Mouse (Mus musculus): ENCODE data around the gene Zfp493.
"Not testable (repeated sequence)": the region's sequence is repeated elsewhere in the genome, so short reads cannot be mapped to it uniquely, and the experiment has no call there.

Gene Zfp493

DNA sequence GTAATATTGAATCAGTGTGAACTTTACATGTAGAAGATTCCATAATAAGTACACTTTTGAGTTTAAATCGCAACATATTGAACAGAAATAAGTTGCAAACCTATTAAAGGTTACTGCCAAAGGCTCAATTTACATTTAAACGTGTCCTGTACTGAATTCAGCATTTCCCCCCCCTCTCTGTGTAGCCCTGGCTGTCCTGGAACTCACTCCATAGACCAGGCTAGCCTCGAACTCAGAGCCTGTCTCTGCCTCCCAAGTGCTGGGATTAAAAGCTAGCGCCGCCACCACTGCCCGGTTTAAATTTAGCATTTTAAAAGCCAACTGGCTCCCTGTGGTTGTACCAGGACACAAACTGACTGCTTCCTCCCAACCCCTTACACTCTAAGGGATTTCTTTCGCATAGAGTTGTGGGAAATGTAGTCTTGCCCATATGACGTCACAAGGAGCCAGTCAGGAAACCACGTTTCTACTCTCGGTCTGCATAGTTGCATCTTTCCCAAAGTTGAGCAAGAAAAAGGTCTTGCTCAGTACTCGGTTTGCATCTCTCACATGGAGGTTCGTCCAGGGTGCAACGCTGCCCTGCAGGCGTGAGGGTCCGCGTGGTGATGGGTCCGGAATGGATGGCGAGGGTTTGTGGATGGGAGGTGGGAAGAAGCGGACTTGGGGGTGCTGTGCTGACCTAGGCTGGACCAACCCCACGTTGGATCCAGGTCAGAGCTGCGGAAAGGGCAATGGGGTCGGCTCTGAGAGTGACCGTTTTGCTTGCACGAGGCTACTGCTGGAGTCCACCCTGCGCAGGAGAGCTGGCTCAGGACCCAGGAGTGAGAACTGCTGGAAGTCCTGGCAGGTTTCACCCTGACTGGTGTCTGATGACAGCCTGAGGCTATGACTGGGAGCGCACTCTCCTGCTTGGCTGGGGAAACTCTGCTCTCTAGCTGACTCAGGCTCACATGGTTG is at the start of gene Zfp493:
TSS of gene Zfp493 (plus strand) at position 429 of the 957 bp plus-strand sequence.
- peak; percentile 87 for DNase-seq (ENCODE audit: extremely low read depth, insufficient read length, low spot score)

DNA sequence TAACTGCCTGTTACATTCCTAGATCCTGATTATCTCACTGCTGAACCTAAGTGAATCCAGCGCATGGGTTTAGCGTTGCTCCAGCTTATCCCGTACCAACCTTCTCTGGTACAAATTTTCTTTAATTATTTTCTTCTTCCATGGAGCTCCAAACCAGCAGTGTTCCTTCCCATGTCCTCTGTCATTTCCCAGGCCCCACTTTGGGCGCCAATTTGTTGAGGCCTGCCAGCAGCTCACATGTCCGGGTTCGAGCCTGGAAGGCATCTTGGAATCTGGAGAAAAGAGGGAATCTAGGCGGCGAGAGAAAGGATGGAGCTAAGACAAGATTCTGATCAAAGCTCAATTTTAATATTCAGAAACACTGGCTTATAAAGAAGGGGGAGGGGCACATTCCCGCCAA is 45.1 kb upstream of the Zfp493 start:
- not testable (repeated sequence) for DNase-seq (ENCODE audit: extremely low read depth, insufficient read length, low spot score)

DNA sequence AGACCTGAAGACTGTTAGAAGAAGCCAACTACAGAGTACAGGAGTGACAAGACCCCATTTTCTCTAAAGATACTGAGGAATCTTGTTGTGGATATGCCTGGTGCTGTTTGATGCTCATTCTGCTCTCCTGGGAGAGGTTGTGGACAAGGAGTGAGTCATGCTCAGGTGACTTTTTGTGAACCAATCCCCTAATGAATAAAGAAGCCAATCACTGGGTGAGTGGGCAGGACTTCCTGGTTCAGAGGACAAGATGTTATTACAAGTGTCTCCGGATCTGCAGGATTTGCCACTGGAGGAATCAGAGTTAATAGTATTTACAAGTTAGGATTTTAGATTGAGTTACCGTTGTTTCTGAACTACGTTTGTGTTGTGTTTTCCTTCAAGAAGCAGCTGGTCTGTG is 36.6 kb upstream of the Zfp493 start:
- DNase-seq (ENCODE audit: extremely low read depth, insufficient read length, low spot score) = no peak

DNA sequence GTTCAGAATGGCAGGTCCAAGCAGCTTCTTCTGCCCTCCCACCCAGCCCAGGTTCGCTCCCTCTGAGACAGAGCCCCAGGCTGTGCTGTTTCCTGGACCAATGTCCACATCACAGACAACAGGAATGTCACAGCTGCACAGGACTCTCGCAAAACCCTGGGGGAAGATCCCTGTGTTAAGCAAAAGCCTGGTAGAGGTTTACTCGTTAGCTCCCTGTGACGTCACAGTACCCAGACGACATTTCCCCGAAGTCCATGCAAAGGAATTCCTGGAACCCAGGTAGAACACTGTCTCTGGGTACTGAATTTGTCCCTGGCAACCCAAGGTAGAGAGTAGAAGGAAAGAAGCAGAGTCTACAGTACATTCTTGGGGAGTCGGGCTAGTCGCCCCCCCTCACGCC is 35.6 kb upstream of the Zfp493 start:
- no peak for DNase-seq (ENCODE audit: extremely low read depth, insufficient read length, low spot score)

DNA sequence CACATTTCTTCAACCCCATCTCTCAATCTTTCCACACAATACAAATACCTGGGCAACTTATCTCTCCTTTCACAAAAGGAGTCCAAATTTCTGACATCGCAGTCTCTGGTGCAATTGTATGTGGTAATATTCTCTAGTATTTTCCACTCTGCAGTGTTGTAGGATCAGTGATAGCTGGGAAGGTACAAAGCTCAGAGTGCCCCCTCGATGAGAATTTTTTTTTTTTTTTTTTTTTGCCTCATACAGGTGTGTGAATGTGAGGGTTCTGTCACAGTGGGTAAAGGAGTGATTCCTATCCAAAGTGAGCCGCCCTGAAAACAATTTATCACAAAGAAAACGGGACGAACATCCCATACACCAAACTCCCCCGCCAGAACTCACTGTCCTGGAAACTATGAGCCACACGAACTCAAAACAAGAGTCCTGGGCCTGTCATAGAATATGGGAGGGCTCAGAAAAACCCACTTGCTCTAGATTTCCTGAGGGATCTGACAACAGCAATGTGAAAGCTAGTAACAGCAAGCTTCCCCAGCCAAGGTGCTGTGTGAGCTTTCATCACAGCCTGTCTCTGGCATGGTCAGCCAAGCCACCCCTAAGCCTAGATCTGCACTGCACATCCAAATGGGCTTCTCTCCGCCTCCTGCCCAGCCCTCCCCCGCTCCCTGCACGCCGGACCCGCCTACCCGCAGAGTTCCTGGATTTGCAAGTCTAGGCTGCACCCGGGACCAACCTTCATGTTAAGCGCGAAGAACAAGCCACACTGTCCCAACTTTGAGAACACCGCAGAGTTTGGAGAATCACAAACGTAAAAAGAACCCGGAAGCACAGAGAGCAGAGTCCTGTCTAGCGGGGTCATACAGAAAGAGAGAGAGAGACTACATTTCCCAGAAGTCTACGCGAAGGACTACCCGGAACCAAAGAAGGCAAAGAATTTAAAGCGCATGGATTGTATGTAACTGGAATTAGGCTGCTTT is 24.9 kb upstream of the Zfp493 start, which contains the start of gene Zfp85:
TSS of gene Zfp85 (minus strand) at position 896 of the 974 bp plus-strand sequence.
- DNase-seq (ENCODE audit: extremely low read depth, insufficient read length, low spot score) = peak; percentile 77

DNA sequence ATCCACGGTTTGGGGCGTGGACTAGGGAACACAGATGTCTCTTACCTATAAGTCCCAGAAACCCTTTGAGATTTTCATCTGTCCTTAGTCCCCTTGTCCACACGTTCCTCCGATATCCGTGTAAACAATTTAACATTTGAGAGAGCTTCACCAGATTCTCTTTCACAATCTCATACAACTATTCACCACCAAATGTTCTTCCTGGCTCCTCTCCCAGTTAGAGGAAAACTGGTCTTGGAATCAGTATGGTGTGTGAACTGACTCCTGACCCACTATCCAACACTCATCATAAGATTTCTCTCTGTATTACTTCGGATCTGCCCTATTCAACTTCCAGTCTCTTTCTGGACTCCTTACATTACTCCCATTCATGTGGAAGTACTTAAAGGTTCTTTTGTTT is 23.7 kb upstream of the Zfp493 start:
- no peak for DNase-seq (ENCODE audit: extremely low read depth, insufficient read length, low spot score)

DNA sequence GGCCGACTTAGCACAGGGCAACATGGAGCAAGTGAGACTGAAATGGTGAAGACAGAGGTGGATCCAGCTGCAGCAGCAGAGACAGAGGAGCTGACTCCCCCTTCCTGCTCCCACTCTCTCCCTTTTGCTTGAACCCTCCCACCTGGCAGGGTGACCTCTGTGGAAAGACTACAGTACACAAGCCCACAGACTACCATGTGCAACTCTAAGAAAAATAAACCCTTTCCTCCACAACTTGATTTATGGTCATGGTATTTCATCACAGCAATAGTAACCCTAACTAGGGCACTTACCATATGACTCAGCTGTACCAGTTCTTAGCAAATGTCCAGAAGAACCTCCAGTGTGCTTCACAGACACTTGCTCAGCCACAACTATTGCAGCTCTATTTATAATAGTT is 19.5 kb upstream of the Zfp493 start:
- DNase-seq (ENCODE audit: extremely low read depth, insufficient read length, low spot score) = peak; percentile 23

DNA sequence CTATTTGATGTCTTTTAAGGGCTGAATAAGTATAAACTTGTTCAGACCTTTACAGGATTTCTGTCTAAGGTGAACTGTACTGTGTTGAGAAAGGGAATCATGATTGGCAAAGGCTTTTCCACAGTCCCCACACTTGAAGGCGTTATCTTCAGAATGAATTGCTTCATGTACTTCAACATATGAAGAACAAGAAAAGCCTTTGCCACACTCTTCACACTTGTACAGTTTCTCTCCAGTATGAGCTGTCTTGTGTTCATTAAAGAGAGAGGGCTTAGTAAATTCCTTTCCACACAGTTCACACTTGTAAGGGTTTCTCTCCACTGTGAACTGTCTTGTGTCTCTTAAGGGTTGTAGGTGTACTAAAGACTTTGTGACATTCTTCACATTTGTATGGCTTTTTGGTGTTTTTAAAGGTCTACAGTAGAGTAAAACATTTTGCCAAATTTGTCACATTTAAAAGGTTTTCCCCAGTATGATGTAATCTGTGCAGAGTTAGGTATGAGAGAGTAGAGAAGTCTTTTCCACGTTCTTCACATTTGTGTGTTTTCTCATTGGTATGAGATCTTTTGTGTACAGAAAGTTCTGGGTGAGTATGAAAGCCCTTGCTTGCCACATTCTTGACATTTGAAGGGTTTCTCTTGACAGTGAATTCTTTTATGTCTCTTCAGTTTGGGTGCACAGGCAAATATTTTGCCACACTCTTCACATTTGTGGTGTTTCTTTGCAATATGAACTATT is 16.3 kb upstream of the Zfp493 start:
- no peak for DNase-seq (ENCODE audit: extremely low read depth, insufficient read length, low spot score)

DNA sequence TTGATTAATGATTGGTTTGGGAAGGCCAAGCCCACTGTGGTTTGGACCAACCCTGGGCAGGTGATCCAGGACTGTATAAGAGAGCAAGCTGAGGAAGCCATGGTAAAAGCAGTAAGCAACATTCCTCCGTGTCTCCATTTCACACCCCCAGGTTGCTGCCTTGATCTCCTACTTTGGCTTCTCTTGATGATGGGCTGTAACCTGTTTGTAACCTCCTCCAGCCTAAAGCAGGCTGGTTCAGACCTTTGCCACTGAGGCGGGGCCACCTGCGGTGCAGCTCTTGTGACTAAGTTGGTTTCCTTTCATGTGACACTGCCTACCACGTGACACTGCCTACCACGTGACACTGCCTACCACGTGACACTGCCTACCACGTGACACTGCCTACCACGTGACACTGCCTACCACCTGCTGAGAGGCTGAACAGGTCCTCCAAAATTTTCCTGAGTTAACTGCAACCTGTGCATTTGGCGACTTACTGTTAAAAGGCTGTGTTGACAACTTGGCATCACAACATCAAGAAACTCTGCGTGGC is 12.5 kb downstream of the Zfp493 start:
- no peak for DNase-seq (ENCODE audit: extremely low read depth, insufficient read length, low spot score)

DNA sequence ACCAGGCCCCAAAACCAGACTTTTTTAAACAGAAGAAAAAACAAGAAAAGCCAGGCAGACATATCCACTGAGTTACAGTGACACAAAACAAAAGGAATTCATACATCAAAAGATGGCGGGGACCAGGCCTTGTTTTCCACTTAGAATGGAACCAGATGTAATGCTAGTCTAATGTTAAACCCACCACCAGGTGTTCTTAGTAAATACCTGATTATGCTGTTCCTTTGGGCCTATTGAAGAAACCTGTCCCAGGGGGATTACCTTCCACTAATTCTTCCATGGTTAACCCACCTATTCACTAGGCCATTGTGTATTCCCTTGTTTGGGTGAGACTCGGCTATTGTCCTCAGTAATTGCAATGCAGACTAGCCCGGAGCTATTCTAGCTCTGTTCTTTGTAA is 19.1 kb downstream of the Zfp493 start:
- no peak for DNase-seq (ENCODE audit: extremely low read depth, insufficient read length, low spot score)

DNA sequence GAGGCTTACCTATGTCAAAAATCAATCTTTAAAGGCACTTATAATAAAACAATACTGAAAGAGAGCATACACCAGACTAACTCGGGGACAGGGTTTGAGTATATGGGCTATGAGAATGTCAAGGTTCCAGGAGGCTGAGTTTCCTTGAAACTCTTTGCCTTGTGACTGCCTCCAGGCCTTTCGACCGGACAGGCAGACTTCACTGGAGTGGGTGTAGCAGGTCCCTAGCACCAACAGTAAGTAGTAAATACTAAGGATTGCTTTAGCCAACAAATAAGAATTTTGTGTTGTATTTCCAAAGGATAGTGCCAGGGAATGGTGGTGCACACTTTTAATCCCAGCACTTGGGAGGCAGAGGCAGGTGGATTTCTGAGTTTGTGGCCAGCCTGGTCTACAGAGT is 19.7 kb downstream of the Zfp493 start:
- DNase-seq (ENCODE audit: extremely low read depth, insufficient read length, low spot score) = not testable (repeated sequence)

DNA sequence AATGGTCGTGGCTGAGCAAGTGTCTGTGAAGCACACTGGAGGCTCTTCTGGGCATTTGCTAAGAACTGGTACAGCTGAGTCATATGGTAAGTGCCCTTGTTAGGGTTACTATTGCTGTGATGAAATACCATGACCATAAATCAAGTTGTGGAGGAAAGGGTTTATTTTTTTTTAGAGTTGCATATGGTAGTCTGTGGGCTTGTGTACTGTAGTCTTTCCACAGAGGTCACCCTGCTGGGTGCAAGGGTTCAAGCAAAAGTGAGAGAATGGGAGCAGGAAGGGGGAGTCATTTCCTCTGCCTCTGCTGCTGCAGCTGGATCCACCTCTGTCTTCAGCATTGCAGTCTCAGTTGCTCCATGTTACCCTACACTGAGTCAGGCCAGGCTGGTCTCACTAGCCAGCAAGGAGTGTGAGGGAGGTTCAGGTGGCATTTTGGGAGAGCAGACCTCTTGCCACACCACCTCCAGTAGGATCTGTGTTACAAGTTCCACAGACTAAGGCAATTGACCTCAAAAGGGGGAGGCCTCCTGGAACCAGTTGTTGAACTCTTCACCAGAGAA is 32.2 kb downstream of the Zfp493 start:
- peak; percentile 46 for DNase-seq (ENCODE audit: extremely low read depth, insufficient read length, low spot score)

DNA sequence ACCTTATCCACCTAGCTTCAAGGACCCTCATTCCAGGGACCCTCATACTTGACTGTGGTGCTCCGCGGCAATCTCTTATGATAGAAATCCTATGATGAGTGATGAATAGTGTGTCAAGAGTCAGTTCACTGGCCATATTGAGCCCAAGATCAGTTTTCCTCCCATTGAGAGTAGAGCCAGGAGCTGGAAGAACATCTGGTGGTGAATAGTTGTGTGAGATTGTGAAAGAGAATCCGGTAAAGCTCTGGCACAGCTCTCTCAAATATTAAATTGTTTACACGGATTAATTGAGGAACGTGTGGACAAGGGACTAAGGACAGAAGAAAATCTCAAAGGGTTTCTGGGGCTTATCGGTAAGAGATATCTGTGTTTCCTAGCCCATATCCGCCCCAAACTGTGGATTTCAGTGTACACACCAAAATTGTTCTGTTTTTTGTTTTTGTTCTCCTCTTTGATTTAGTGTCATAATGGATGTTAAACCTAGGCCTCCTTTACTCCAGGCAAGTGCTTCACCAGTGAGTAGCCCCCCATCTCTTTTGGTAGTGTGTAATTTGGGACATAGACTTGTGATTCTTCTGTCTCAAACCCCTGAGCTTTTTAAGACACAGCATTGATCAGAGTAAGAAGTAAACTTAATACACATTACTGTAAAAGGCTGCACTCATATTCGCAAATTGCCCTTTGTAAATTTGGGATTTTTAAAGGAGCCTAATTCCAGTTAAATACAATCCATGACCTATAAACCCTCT is 33.6 kb downstream of the Zfp493 start:
- DNase-seq (ENCODE audit: extremely low read depth, insufficient read length, low spot score) = no peak

DNA sequence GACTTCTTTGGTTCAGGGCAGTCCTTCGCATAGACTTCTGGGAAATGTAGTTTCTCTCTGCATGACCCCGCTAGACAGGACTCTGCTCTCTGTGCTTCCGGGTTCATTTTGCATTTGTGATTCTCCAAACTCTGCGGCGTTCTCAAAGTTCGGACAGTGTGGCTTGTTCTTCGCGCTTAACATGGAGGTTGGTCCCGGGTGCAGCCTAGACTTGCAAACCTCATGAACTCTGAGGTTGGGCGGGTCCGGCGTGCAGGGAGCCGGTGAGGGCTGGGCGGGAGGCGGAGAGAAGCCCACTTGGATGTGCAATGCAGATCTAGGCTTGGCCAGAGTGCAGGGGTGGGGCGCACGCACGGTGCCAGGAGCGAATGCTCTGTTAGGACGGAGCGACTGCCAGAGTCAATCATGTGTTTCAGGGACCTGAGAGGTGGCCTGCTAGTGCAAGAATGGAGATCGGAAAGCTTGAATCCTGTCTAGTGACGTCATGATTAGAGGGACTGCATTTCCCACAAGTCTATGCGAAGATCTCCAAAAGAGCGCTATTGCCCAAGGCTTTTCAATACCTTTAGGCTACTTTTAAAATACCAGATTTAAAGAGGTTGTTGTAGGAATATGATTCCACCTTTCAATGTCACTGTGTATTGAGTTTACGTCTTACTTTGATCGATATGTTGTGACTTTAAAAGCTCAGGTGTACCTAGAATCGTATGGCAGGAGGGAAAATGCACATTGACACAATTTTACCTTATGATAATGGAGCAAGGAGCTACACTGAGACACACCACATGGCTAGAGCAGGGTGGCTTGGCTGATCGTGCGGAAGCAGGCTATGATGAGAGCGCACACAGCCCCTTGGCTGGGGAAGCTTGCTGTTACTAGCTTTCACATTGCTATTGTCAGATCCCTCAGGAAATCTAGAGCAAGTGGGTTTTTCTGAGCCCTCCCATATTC is 34.5 kb downstream of the Zfp493 start, which contains the start of gene Zfp273:
TSS of gene Zfp273 (plus strand) at position 31 of the 951 bp plus-strand sequence.
- DNase-seq (ENCODE audit: extremely low read depth, insufficient read length, low spot score) = peak; percentile 51

DNA sequence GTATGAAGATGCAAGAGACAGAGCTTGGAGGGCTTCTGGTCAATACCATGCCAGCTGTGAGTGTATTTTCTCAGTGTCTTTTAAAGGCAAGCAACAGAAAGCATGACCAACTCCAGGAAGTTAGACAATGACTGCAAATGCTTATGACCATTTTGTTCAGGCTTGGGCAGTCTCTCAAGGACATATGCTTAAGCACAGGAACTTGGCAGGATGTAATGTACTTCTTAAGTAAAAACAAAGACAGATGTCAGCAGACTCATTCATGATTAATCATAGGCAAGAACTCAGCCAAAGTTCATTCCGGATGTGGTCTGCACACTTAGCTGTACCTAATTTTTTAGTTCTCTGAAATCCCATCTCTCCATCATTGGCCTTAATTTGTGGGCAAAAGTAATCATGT is 39.1 kb downstream of the Zfp493 start:
- DNase-seq (ENCODE audit: extremely low read depth, insufficient read length, low spot score) = peak; percentile 64

DNA sequence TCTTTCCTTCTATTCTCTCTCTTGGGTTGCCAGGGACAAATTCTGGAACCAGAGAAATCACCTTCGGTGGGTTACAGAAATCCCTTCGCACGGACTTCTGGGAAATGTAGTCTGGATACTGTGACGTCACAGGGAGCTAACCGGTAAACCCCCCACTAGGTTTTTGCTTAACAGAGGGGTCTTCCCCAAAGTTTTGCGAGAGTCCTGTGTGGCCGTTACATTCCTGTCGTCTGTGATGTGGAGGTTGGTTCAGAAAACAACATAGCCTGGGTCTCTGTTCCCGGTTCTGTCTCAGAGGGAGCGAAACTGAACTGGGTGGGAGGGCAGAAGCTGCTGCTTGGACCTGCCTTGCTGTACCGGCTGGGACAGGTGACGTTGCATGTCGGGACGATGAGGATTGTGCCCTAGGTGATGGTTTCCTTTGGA is 51.4 kb downstream of the Zfp493 start, which contains the start of gene Gm10037:
TSS of gene Gm10037 (plus strand) at position 196 of the 426 bp plus-strand sequence.
- no peak for DNase-seq (ENCODE audit: extremely low read depth, insufficient read length, low spot score)

DNA sequence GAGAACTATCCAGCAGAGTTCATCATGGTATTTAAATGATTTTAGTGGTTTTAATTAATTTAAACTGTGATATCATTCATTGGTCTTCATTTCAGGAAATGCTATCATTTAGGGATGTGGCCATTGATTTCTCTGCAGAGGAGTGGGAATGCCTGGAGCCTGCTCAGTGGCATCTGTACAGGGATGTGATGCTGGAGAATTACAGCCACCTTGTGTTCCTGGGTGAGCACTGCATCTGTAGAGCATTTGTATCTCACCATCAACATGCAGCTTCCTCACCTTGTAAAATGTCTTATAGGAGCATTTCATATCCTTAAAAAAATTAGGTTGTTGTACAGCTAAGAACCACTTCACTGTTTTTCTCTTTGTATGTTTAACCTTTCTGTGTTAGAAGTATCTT is 53.6 kb downstream of the Zfp493 start:
- not testable (repeated sequence) for DNase-seq (ENCODE audit: extremely low read depth, insufficient read length, low spot score)

All from 3134 (cell line).